Mouse (Mus musculus) neural tube, embryonic 13.5 days (tissue): ENCODE results near the gene Btbd17. TPM values are rescaled to one million over a fixed set of nuclear protein-coding genes. Genes with fewer than 3 reads are reported as not detected.

Experiments used
- ATAC-seq: fragments of 200-750 bp; cut with Nextera tagmentation; 2 replicates; pipeline ENCODE4 v1.8.0; 2017; ENCODE audit warnings: low read depth, mild to moderate bottlenecking, moderate TSS enrichment, moderate library complexity
- H3K27ac ChIP-seq: fragments of 300-500 bp; sonication (generic); replicated peaks from 2 replicates; pipeline ENCODE4 v1.5.1; 2015; ENCODE audit warnings: moderate library complexity, mild to moderate bottlenecking, inconsistent platforms
- H3K27me3 ChIP-seq: fragments of 300-500 bp; sonication (generic); 2 replicates; pipeline ENCODE4 v1.6.1; 2015; ENCODE audit warnings: mild to moderate bottlenecking, inconsistent platforms
- H3K36me3 ChIP-seq: fragments of 300-500 bp; sonication (generic); 2 replicates; pipeline ENCODE4 v1.6.1; 2015; ENCODE audit warnings: mild to moderate bottlenecking, inconsistent platforms
- H3K4me1 ChIP-seq: fragments of 300-500 bp; sonication (generic); replicated peaks from 2 replicates; pipeline ENCODE4 v1.6.1; 2015; ENCODE audit warnings: inconsistent platforms
- H3K4me2 ChIP-seq: fragments of 300-500 bp; sonication (generic); 2 replicates; pipeline ENCODE4 v1.6.1; 2015; ENCODE audit warnings: inconsistent platforms, mild to moderate bottlenecking, moderate library complexity
- H3K4me3 ChIP-seq: fragments of 300-500 bp; sonication (generic); 2 replicates; pipeline ENCODE4 v1.5.1; 2015; ENCODE audit warnings: mild to moderate bottlenecking, inconsistent platforms
- H3K9ac ChIP-seq: fragments of 300-500 bp; sonication (generic); 2 replicates; pipeline ENCODE4 v1.6.1; 2015; ENCODE audit warnings: moderate library complexity, mild to moderate bottlenecking, inconsistent platforms
- H3K9me3 ChIP-seq: fragments of 300-500 bp; sonication (generic); 2 replicates; pipeline ENCODE4 v1.6.1; 2016; ENCODE audit warnings: inconsistent platforms
- WGBS: fragments of 180-500 bp; shearing (Covaris S2); methylation state at CpG from one replicate; pipeline ENCODE4 v1.1.7; 2015; 5-methylcytosine and 5-hydroxymethylcytosine counted together
- polyA plus RNA-seq: library from polyadenylated mRNA; unstranded; fragments of >200 nt; fragmentation: Nextera tagmentation; extraction: Ambion mirVana; gene quantifications from 2 replicates; pipeline ENCODE4 v1.2.1, GENCODE M21; 2015

Btbd17 gene
- polyA plus RNA-seq, 1 experiment from 2014 or later, result 22.7 TPM

DNA sequence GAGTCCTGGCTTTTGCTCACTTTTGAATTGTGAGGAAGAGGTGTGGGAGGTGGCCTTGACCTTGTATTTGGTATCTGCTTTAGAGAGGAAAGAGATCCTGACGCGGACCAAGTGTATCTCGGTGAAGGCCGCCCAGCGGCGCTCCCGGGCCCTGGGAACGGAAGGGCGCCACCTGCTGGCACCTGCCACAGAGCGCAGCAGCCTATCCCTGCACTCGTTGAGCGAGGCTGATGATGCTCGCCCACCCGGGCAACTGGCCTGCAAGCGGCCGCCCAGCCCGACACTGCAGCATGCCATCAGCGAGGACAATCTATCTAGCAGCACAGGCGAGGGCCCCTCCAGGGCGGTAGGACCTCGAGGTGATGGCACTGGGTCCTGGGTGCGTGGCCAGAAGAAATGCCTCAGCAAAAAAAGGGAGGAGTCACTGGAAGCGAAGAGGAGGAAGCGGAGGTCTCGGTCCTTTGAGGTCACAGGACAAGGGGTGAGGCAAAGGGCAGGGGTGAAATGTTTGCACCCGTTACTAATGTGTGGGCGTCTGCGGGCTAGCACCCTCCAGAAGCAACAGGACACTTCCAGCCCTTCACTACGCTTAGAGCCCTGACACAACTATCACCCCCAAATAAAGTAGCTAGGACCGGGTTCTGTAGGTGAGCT lies 6.6 kb downstream of the Btbd17 start:
- H3K27ac ChIP-seq, result no peak overlapping the region
- peak; percentile 32; the same call in 1 of the 2 replicates for ATAC-seq
- no peaks in the 10 kb centered on the region for H3K36me3 ChIP-seq
- H3K27me3 ChIP-seq, result peaks cover 76% of the 10 kb centered on the region
- peak overlapping the region; percentile 48 for H3K4me2 ChIP-seq
- peak overlapping the region; percentile 20; the same call in 1 of the 2 replicates for H3K4me3 ChIP-seq
- peaks cover 63% of the 10 kb centered on the region for H3K4me1 ChIP-seq
- WGBS, result 10% methylated on average over 30 of the region's 30 CpGs
- peak overlapping the region; percentile 57 for H3K9ac ChIP-seq
- no peaks in the 10 kb centered on the region for H3K9me3 ChIP-seq

DNA sequence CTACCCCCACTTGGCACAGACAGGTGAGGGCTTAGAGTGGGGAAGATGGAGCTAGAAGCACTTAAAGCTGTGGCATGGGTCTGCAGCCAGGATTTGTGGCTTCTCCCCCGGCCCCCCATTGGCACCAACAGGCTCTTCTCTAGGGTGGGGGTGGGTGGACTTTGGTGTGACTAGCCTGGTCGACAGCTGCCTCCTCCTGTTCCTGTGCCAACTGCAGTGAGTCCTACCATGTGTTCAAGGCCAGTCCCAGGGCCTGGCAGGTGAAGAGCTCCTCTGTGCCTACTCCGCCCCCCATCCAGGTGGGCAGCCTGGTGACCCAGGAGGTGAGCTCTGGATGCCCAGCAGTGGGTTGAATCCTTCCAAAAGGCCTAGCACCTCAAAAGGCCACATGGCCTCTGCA lies 8.1 kb downstream of the Btbd17 start:
- Histone ChIP-seq H3K27ac (no peak overlapping the region), H3K4me2 (no peak overlapping the region), H3K4me3 (no peak overlapping the region), H3K9ac (no peak overlapping the region), H3K27me3 (peaks cover 67% of the 10 kb centered on the region), H3K9me3 (no peaks in the 10 kb centered on the region), H3K4me1 (peaks cover 47% of the 10 kb centered on the region), H3K36me3 (no peaks in the 10 kb centered on the region)
- WGBS, result 81% methylated on average over 3 of the region's 3 CpGs
- no peak for ATAC-seq

DNA sequence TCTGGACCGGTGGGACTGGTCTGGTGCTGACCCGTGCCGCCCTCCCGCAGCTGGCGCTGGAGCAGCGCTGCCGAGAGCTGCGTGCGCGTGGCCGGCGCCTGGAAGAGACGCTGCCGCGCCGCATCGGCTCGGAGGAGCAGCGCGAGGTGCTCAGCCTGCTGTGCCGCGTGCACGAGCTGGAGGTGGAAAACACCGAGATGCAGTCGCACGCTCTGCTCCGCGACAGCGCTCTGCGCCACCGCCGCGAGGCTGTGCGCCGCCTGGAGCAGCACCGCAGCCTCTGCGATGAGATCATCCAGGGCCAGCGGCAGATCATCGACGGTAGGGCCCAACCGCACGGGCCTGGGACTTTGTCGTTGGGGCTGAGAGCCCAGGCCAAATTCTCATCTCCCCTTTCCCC lies 9.4 kb downstream of the Btbd17 start:
- peak; percentile 66; the same call in 1 of the 2 replicates for ATAC-seq
- Histone ChIP-seq H3K27ac (no peak overlapping the region; the same call in 1 of the 2 replicates), H3K4me1 (peaks cover 34% of the 10 kb centered on the region), H3K27me3 (peaks cover 56% of the 10 kb centered on the region), H3K4me2 (peak overlapping the region; percentile 58), H3K9me3 (no peaks in the 10 kb centered on the region), H3K36me3 (no peaks in the 10 kb centered on the region), H3K4me3 (peak overlapping the region; percentile 31), H3K9ac (peak overlapping the region; percentile 62)
- WGBS, result 1% methylated on average over 43 of the region's 43 CpGs

- peaks cover 56% of the 10 kb centered on the region for H3K27me3 ChIP-seq
- 48% methylated on average over 10 of the region's 10 CpGs for WGBS
- H3K27ac ChIP-seq, result no peak overlapping the region
Observed at GRCm38 (mm10) chr11:114785892-114786291, 9.9 kb downstream of the Btbd17 start.

GRCm38 (mm10) chr11:114780076-114780475 lies 15.7 kb downstream of the Btbd17 start:
- Histone ChIP-seq H3K4me2 (no peak overlapping the region), H3K9ac (no peak overlapping the region), H3K27me3 (peaks cover 15% of the 10 kb centered on the region), H3K9me3 (no peaks in the 10 kb centered on the region), H3K27ac (no peak overlapping the region), H3K4me3 (no peak overlapping the region), H3K4me1 (peaks cover 12% of the 10 kb centered on the region), H3K36me3 (no peaks in the 10 kb centered on the region)
- ATAC-seq, result no peak
- 48% methylated on average over 9 of the region's 9 CpGs for WGBS

More at GRCm38 (mm10) chr11:114785892-114786291, 9.9 kb downstream of the Btbd17 start:
- no peaks in the 10 kb centered on the region for H3K9me3 ChIP-seq
- H3K4me1 ChIP-seq, result peaks cover 31% of the 10 kb centered on the region
- peak overlapping the region; percentile 31 for H3K4me3 ChIP-seq
- H3K9ac ChIP-seq, result peak overlapping the region; percentile 62
- no peaks in the 10 kb centered on the region for H3K36me3 ChIP-seq
- no peak for ATAC-seq
- H3K4me2 ChIP-seq, result peak overlapping the region; percentile 58

DNA sequence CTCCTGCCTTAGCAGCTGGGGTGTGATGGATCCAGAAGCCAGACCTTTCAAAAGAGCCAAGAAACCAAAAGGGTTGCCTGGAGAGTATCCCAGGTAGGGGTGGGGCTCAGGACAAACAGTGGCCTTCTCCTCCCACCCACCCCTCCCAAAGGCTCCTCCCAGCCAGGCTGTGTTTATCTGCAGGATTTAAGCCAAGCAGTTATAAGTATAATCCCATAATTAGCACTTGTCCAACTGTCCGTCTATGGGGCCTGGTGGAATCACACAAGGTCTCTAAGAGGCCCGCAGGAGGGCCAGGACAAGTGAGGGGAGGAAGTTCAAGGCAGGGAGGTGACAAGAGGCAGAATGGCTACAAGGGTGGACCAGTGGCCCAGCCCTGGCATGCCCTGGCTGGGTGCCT lies 23.8 kb downstream of the Btbd17 start:
- Histone ChIP-seq H3K27ac (no peak overlapping the region), H3K27me3 (peaks cover 6% of the 10 kb centered on the region), H3K36me3 (no peaks in the 10 kb centered on the region), H3K9ac (no peak overlapping the region), H3K4me2 (no peak overlapping the region), H3K4me1 (peaks cover 14% of the 10 kb centered on the region), H3K4me3 (no peak overlapping the region), H3K9me3 (no peaks in the 10 kb centered on the region)
- no peak for ATAC-seq
- WGBS, result 73% methylated on average over 2 of the region's 2 CpGs

- Histone ChIP-seq H3K4me3 (no peak overlapping the region), H3K36me3 (no peaks in the 10 kb centered on the region), H3K4me2 (no peak overlapping the region), H3K9ac (no peak overlapping the region), H3K27me3 (peaks cover 22% of the 10 kb centered on the region), H3K4me1 (peaks cover 24% of the 10 kb centered on the region), H3K27ac (peak overlapping the region; percentile 2), H3K9me3 (no peaks in the 10 kb centered on the region)
- WGBS, result 48% methylated on average over 6 of the region's 6 CpGs
- ATAC-seq, result peak; percentile 64
Observed at GRCm38 (mm10) chr11:114769911-114770310, 25.8 kb downstream of the Btbd17 start.

GRCm38 (mm10) chr11:114764820-114765818 lies 30.6 kb downstream of the Btbd17 start, which contains the start of gene Kif19a:
Gene Kif19a, plus strand, starts transcription at chr11:114765388.
- H3K4me3 ChIP-seq, result peak within 1 kb of the TSS; percentile 41
- peak; percentile 45 for ATAC-seq
- no peaks in the 10 kb centered on the region for H3K36me3 ChIP-seq
- no peaks in the 10 kb centered on the region for H3K9me3 ChIP-seq
- peaks cover 38% of the 10 kb centered on the region for H3K27me3 ChIP-seq
- H3K27ac ChIP-seq, result no peak within 1 kb of the TSS
- peaks cover 17% of the 10 kb centered on the region for H3K4me1 ChIP-seq
- peak within 1 kb of the TSS; percentile 76 for H3K4me2 ChIP-seq
- 2% methylated on average over 51 of the region's 51 CpGs for WGBS
- peak within 1 kb of the TSS; percentile 63 for H3K9ac ChIP-seq

DNA sequence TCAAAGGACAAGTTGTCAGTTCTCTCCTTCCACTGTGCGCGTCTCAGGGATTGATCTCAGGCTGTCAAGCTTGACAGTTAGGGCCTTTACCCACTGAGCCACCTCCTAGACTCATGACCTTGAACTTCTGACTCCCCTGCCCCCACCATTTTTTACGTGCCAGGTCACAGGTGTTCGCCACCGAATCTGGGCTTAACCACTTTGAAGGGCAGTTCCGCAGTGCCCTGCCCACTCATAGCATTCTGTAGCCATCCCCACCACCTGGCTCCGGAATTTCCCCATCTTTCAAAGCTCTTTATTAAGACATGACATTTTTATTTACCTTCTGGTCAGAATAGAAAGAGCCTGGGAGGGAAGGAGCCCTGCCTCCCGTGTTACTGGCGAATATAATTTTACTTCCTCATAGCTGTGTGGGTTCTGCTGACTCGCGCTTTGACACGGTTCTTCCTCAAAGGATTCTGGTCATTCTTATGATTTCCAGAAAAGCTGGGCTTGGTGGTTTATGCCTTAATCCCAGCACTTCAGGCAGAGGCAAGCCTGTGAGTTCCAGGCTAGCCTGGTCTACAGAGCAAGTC lies 48.1 kb downstream of the Btbd17 start:
- no peak overlapping the region for H3K9ac ChIP-seq
- no peak overlapping the region for H3K4me2 ChIP-seq
- no peak overlapping the region for H3K4me3 ChIP-seq
- peaks cover 3% of the 10 kb centered on the region; the same call in 1 of the 2 replicates for H3K27me3 ChIP-seq
- peaks cover 3% of the 10 kb centered on the region; the same call in 1 of the 2 replicates for H3K4me1 ChIP-seq
- no peaks in the 10 kb centered on the region for H3K36me3 ChIP-seq
- WGBS, result 67% methylated on average over 12 of the region's 12 CpGs
- H3K27ac ChIP-seq, result no peak overlapping the region
- ATAC-seq, result no peak
- no peaks in the 10 kb centered on the region for H3K9me3 ChIP-seq

DNA sequence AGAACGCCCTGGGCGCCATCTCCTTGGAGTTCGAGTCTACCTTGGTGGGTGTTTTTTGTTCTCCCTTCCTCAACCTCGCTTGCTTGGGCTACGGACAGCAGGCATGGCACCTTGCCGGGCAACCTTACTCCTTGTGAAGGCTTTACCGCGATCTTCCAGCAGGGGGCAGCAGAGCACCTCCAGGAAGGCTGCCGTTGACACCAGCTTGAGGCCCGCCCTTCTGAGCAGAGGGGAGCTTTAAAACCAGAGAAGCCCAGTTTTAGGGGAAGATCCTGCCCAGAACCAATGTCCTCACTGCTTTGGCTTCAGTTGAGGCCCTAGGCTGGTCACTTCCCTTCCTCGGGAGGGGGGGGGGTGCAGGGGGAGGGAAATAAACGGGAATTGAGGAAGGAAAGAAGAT lies 50.6 kb downstream of the Btbd17 start:
- peak; percentile 60; the same call in 1 of the 2 replicates for ATAC-seq
- H3K36me3 ChIP-seq, result no peaks in the 10 kb centered on the region

GRCm38 (mm10) chr11:114741451-114741850 lies 54.3 kb downstream of the Btbd17 start:
- Histone ChIP-seq H3K27me3 (peaks cover 10% of the 10 kb centered on the region; the same call in 1 of the 2 replicates), H3K9me3 (no peaks in the 10 kb centered on the region), H3K36me3 (no peaks in the 10 kb centered on the region), H3K4me1 (peaks cover 22% of the 10 kb centered on the region), H3K4me3 (no peak overlapping the region), H3K27ac (no peak overlapping the region; the same call in 1 of the 2 replicates), H3K9ac (no peak overlapping the region), H3K4me2 (no peak overlapping the region)
- ATAC-seq, result peak; percentile 44; the same call in 1 of the 2 replicates
- 8% methylated on average over 6 of the region's 6 CpGs for WGBS

More for the DNA sequence above, 50.6 kb downstream of the Btbd17 start:
- WGBS, result under 1% methylated on average over 12 of the region's 12 CpGs
- Histone ChIP-seq H3K27me3 (peaks cover 3% of the 10 kb centered on the region; the same call in 1 of the 2 replicates), H3K4me1 (peaks cover 21% of the 10 kb centered on the region), H3K9ac (0 out of 2 replicates have a peak overlapping the region, but pooled peaks have one; percentile 43), H3K9me3 (no peaks in the 10 kb centered on the region), H3K4me2 (peak overlapping the region; percentile 47), H3K4me3 (no peak overlapping the region), H3K27ac (no peak overlapping the region)
